In the genomic region with DNA sequence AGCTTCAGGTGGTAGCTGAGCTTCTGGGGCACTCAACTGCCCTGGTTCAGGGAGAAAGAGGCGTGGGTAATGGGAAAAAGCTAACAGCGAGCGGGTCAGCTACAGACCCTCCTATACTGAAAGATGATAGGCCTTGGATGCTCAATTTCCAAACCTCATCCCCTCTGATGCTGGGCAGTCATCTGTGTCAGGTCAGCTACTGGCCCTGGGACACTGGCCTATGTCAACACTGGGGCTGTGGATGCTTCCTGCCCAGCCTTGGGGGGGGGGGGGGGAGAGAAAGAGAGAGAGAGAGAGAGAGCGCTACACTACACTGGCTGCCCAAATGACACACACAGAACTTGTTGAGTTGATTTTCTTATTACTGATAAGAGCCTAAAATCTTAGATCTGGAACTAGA, we compare ENCODE assay signal across 14 mouse cellular contexts. TPM values are rescaled to one million over a fixed set of nuclear protein-coding genes. Genes with fewer than 3 reads are reported as not detected.
A peak's percentile ranks its signal among the peaks of the same experiment; 100 is the strongest.
DNase-seq lines count a peak whose midpoint lies in the region; ATAC-seq and TF ChIP-seq lines count a peak whose summit lies in the region.
"Had no signal": no experiment of that assay in that cellular context is flagged by ENCODE, and none has a peak within 500 bp of the region (broad histone marks: within the 10 kb centered on the region; RNA-seq: fewer than 3 reads in every experiment).

No protein-coding gene starts in this region.

- peak overlapping the region; percentile 21; the same call in 1 of the 2 replicates for H3K9ac ChIP-seq in limb, embryonic 14.5 days (ENCODE audit: low read depth, low read length, severe bottlenecking)
- H3K9ac ChIP-seq in forebrain, embryonic 15.5 days (replicated peaks), result no peak overlapping the region
- no peak overlapping the region for H3K9ac ChIP-seq in hindbrain, embryonic 16.5 days (ENCODE audit: low read depth, low read length)
- H3K9ac ChIP-seq in neural tube, embryonic 14.5 days (replicated peaks; ENCODE audit: low read depth, low read length), result no peak overlapping the region
- H3K9ac ChIP-seq: limb, embryonic 12.5 days; liver, embryonic 15.5 days had no signal

- TF ChIP-seq POLR2A in limb, embryonic 14.5 days (IDR thresholded peaks at IDR 0.05; ENCODE audit: borderline replicate concordance, extremely low read depth, insufficient read depth, insufficient read length), result no peak

- 44% methylated on average over 3 of the region's 4 CpGs for WGBS in limb, embryonic 14.5 days
- WGBS in limb, embryonic 10.5 days, result 38% methylated on average over 4 of the region's 4 CpGs
- 13% methylated on average over 4 of the region's 4 CpGs for WGBS in forebrain, embryonic 15.5 days
- 22% methylated on average over 4 of the region's 4 CpGs for WGBS in hindbrain, embryonic 16.5 days
- WGBS in neural tube, embryonic 14.5 days, result 35% methylated on average over 4 of the region's 4 CpGs

- H3K9me3 ChIP-seq in limb, embryonic 14.5 days (ENCODE audit: control insufficient read depth, low read length), result peaks cover 9% of the 10 kb centered on the region
- 0 out of 2 replicates have a peak, but pooled peaks cover 6% of the 10 kb centered on the region for H3K9me3 ChIP-seq in limb, embryonic 10.5 days (replicated peaks)
- no peaks in the 10 kb centered on the region for H3K9me3 ChIP-seq in forebrain, embryonic 15.5 days
- no peaks in the 10 kb centered on the region for H3K9me3 ChIP-seq in hindbrain, embryonic 16.5 days (ENCODE audit: control insufficient read depth, low read length)
- H3K9me3 ChIP-seq in neural tube, embryonic 14.5 days (ENCODE audit: control insufficient read depth, low read length), result no peaks in the 10 kb centered on the region
- H3K9me3 ChIP-seq: liver, embryonic 15.5 days had no signal

- H3K4me3 ChIP-seq in limb, embryonic 14.5 days (replicated peaks; ENCODE audit: low read length), result no peak overlapping the region
- no peak overlapping the region for H3K4me3 ChIP-seq in limb, embryonic 10.5 days
- no peak overlapping the region for H3K4me3 ChIP-seq in forebrain, embryonic 15.5 days
- no peak overlapping the region for H3K4me3 ChIP-seq in hindbrain, embryonic 16.5 days (ENCODE audit: low read length)
- no peak overlapping the region for H3K4me3 ChIP-seq in neural tube, embryonic 14.5 days (ENCODE audit: low read depth, low read length)
- H3K4me3 ChIP-seq: erythroblast, embryonic 14.5 days; gastrocnemius, adult 2 months; limb, embryonic 12.5 days; liver, embryonic 15.5 days had no signal

- no peak overlapping the region for H3K27ac ChIP-seq in limb, embryonic 14.5 days (replicated peaks; ENCODE audit: low read depth, low read length)
- H3K27ac ChIP-seq in limb, embryonic 10.5 days, result no peak overlapping the region
- H3K27ac ChIP-seq in forebrain, embryonic 15.5 days (replicated peaks), result peak overlapping the region; percentile 75
- H3K27ac ChIP-seq in hindbrain, embryonic 16.5 days (ENCODE audit: low read depth, low read length), result peak overlapping the region; percentile 9; the same call in 1 of the 2 replicates
- peak overlapping the region; percentile 45; the same call in 1 of the 2 replicates for H3K27ac ChIP-seq in neural tube, embryonic 14.5 days (ENCODE audit: low read depth, low read length)
- H3K27ac ChIP-seq: gastrocnemius, adult 2 months; limb, embryonic 12.5 days; liver, embryonic 15.5 days had no signal

- ATAC-seq in limb, embryonic 14.5 days (ENCODE audit: low FRiP score, low read depth), result no peak
- no peak for ATAC-seq in forebrain, embryonic 15.5 days (replicated peaks)
- ATAC-seq in hindbrain, embryonic 16.5 days, result peak; percentile 57; the same call in 1 of the 2 replicates
- ATAC-seq in neural tube, embryonic 14.5 days (ENCODE audit: low read depth), result peak; percentile 33
- ATAC-seq: CD4-positive, CD25-positive, alpha-beta regulatory T cell, adult 4 months; inflammation-experienced regulatory T-cells, adult 6 months had no signal

- no peaks in the 10 kb centered on the region for H3K4me1 ChIP-seq in limb, embryonic 14.5 days (ENCODE audit: control insufficient read depth, insufficient read depth, low read length)
- H3K4me1 ChIP-seq in limb, embryonic 10.5 days, result peaks cover 20% of the 10 kb centered on the region
- H3K4me1 ChIP-seq in forebrain, embryonic 15.5 days, result peaks cover 20% of the 10 kb centered on the region
- H3K4me1 ChIP-seq in hindbrain, embryonic 16.5 days (ENCODE audit: control insufficient read depth, insufficient read depth, low read depth, low read length), result peaks cover 10% of the 10 kb centered on the region
- H3K4me1 ChIP-seq in neural tube, embryonic 14.5 days (ENCODE audit: control insufficient read depth, insufficient read depth, low read length), result peaks cover 10% of the 10 kb centered on the region; the same call in 1 of the 2 replicates
- H3K4me1 ChIP-seq: liver, embryonic 15.5 days had no signal

- DNase-seq in limb, embryonic 14.5 days (ENCODE audit: low spot score), result no peak
- DNase-seq in limb, embryonic 10.5 days (ENCODE audit: low spot score), result no peak
- DNase-seq in cerebellum, adult 9-10 months, result no peak
- no peak for DNase-seq in thymus, postnatal 4 days
- DNase-seq: adrenal gland, postnatal 10 days; gastrocnemius, adult 2 months had no signal

- H3K4me2 ChIP-seq in limb, embryonic 14.5 days (replicated peaks; ENCODE audit: low read depth, low read length, severe bottlenecking), result no peak overlapping the region
- no peak overlapping the region for H3K4me2 ChIP-seq in forebrain, embryonic 15.5 days (replicated peaks)
- no peak overlapping the region for H3K4me2 ChIP-seq in hindbrain, embryonic 16.5 days (ENCODE audit: low read length)
- no peak overlapping the region for H3K4me2 ChIP-seq in neural tube, embryonic 14.5 days (ENCODE audit: low read depth, low read length)
- H3K4me2 ChIP-seq: limb, embryonic 12.5 days; liver, embryonic 15.5 days had no signal

- H3K36me3 ChIP-seq in limb, embryonic 14.5 days (ENCODE audit: control insufficient read depth, insufficient read depth, low read length), result no peaks in the 10 kb centered on the region
- no peaks in the 10 kb centered on the region for H3K36me3 ChIP-seq in limb, embryonic 10.5 days
- no peaks in the 10 kb centered on the region for H3K36me3 ChIP-seq in forebrain, embryonic 15.5 days
- H3K36me3 ChIP-seq in hindbrain, embryonic 16.5 days (ENCODE audit: control insufficient read depth, insufficient read depth, low read length), result no peaks in the 10 kb centered on the region
- H3K36me3 ChIP-seq in neural tube, embryonic 14.5 days (ENCODE audit: control insufficient read depth, insufficient read depth, low read length), result no peaks in the 10 kb centered on the region
- H3K36me3 ChIP-seq: limb, embryonic 12.5 days; liver, embryonic 15.5 days had no signal

- H3K27me3 ChIP-seq in limb, embryonic 14.5 days (ENCODE audit: control insufficient read depth, insufficient read depth, low read length), result no peaks in the 10 kb centered on the region
- H3K27me3 ChIP-seq in limb, embryonic 10.5 days (ENCODE audit: low read depth, poor library complexity, severe bottlenecking), result no peaks in the 10 kb centered on the region
- H3K27me3 ChIP-seq in forebrain, embryonic 15.5 days, result no peaks in the 10 kb centered on the region
- H3K27me3 ChIP-seq in hindbrain, embryonic 16.5 days (replicated peaks; ENCODE audit: control insufficient read depth, insufficient read depth, low read length), result no peaks in the 10 kb centered on the region
- no peaks in the 10 kb centered on the region for H3K27me3 ChIP-seq in neural tube, embryonic 14.5 days (ENCODE audit: control insufficient read depth, insufficient read depth, low read length)
- H3K27me3 ChIP-seq: limb, embryonic 12.5 days; liver, embryonic 15.5 days had no signal

RNA-seq across cellular contexts. Expression of gene Kazn, which starts 28.6 kb away (rescaled TPM):
- 31.3 and 43.4 TPM in 2 replicates for polyA plus RNA-seq in limb, embryonic 14.5 days (2012; rRNA removed)
- 12.7 and 14.0 TPM in 2 replicates for polyA plus RNA-seq in limb, embryonic 14.5 days (2014; fragmentation: Nextera tagmentation; extraction: Ambion mirVana)
- polyA plus RNA-seq in limb, embryonic 10.5 days (2016; fragmentation: Nextera tagmentation; extraction: Ambion mirVana), result 8.8 and 9.3 TPM in 2 replicates
- polyA plus RNA-seq in forebrain, embryonic 15.5 days (2015; fragmentation: Nextera tagmentation; extraction: Ambion mirVana), result 25.2 and 25.6 TPM in 2 replicates
- polyA plus RNA-seq in hindbrain, embryonic 16.5 days (2015; fragmentation: Nextera tagmentation; extraction: Ambion mirVana), result 26.4 and 27.1 TPM in 2 replicates
- polyA plus RNA-seq in neural tube, embryonic 14.5 days (2014; fragmentation: Nextera tagmentation; extraction: Ambion mirVana), result 17.9 and 20.5 TPM in 2 replicates
- polyA plus RNA-seq: CD4-positive, CD25-positive, alpha-beta regulatory T cell, adult 4 months; inflammation-experienced regulatory T-cells, adult 6 months had no signal

Comparison
In these comparisons a context has a peak if more than half of its experiments do, and no peak if none do; other contexts are left out.
1. ATAC-seq: peak in hindbrain, embryonic 16.5 days (single experiment) and neural tube, embryonic 14.5 days (single experiment); none in limb, embryonic 14.5 days (single experiment) and forebrain, embryonic 15.5 days (single experiment).
2. H3K27ac ChIP-seq: peak in forebrain, embryonic 15.5 days (single experiment), hindbrain, embryonic 16.5 days (single experiment) and neural tube, embryonic 14.5 days (single experiment); none in limb, embryonic 14.5 days (single experiment) and limb, embryonic 10.5 days (single experiment).